Mouse (Mus musculus) embryonic stem cell, embryonic (primary cell): ENCODE results near the gene Lrrc7.
"Not testable (repeated sequence)": the region's sequence is repeated elsewhere in the genome, so short reads cannot be mapped to it uniquely, and the experiment has no call there.

ENCODE experiments used
- CTCF ChIA-PET, 4 experiments: fragments of 300-600 bp in 2 of 4; fragments of 350-600 bp in 2 of 4; sonication (Branson Sonifier 250); formaldehyde crosslinking; loops; one replicate each; lab custom pipeline; 2022; ENCODE audit warnings: inconsistent platforms in 2 of 4; lab: Charles Lee
- POLR2A ChIA-PET, 4 experiments: fragments of 300-600 bp in 2 of 4; fragments of 350-600 bp in 2 of 4; sonication (Branson Sonifier 250); formaldehyde crosslinking; loops; one replicate each; lab custom pipeline; 2022; ENCODE audit warnings: antibody characterized with exemption in 4 of 4, inconsistent platforms in 1 of 4; lab: Charles Lee

Lrrc7 gene

GRCm38 (mm10) chr3:158105260-158105659, 456.8 kb downstream of the Lrrc7 start:
- CTCF ChIA-PET = no interaction called here
- POLR2A ChIA-PET = interaction anchor here in 2 of 4 experiments (0.6 to 1.0 kb wide), 3 partner anchors 200 to 1402 kb away, joined by 3 read pairs; no protein-coding TSS in a partner anchor

GRCm38 (mm10) chr3:158103467-158103866, 458.6 kb downstream of the Lrrc7 start:
- CTCF ChIA-PET = no interaction called here
- POLR2A ChIA-PET = interaction anchor here in 1 of 4 experiments (1.1 to 1.2 kb wide), 2 partner anchors 9 to 23 kb away, joined by 3 to 4 read pairs; no protein-coding TSS in a partner anchor

- CTCF ChIA-PET = not testable (repeated sequence)
- POLR2A ChIA-PET = interaction anchor here in 1 of 4 experiments (0.6 to 1.3 kb wide), 6 partner anchors 26 to 541 kb away, joined by 3 to 5 read pairs (median 3); partner anchors contain the start of genes Cth, Lrrc40 and Srsf11
Observed at GRCm38 (mm10) chr3:158102530-158102929, 459.5 kb downstream of the Lrrc7 start.

- POLR2A ChIA-PET = interaction anchor here in 1 of 4 experiments (0.6 to 1.3 kb wide), 5 partner anchors 27 to 467 kb away, joined by 3 to 5 read pairs (median 3); partner anchors contain the start of genes Cth, Lrrc40 and Srsf11
- CTCF ChIA-PET = not testable (repeated sequence)
Observed at GRCm38 (mm10) chr3:158102043-158102442, 460.0 kb downstream of the Lrrc7 start.

- ChIA-PET CTCF (no interaction called here), POLR2A (interaction anchor here in 1 of 4 experiments (1.1 kb wide), 1 partner anchor 10 kb away, joined by 3 read pairs; no protein-coding TSS in a partner anchor)
Observed at GRCm38 (mm10) chr3:158093919-158094318, 468.1 kb downstream of the Lrrc7 start.

GRCm38 (mm10) chr3:158091601-158092000, 470.4 kb downstream of the Lrrc7 start:
- ChIA-PET CTCF (no interaction called here), POLR2A (no interaction called here)

- CTCF ChIA-PET = no interaction called here
- POLR2A ChIA-PET = no interaction called here
Observed at GRCm38 (mm10) chr3:158077828-158078227, 484.2 kb downstream of the Lrrc7 start.

GRCm38 (mm10) chr3:158077380-158077772, 484.6 kb downstream of the Lrrc7 start:
- POLR2A ChIA-PET = no interaction called here
- CTCF ChIA-PET = interaction anchor here in 1 of 4 experiments (1.5 kb wide), 1 partner anchor 202 kb away, joined by 6 read pairs; no protein-coding TSS in a partner anchor

GRCm38 (mm10) chr3:158076685-158077379, 485.2 kb downstream of the Lrrc7 start:
- ChIA-PET POLR2A (interaction anchor here in 1 of 4 experiments (0.7 to 0.9 kb wide), 2 partner anchors 201 to 225 kb away, joined by 3 read pairs; no protein-coding TSS in a partner anchor), CTCF (interaction anchor here in 3 of 4 experiments (0.6 to 1.5 kb wide), 4 partner anchors 84 to 509 kb away, joined by 3 to 6 read pairs (median 4); no protein-coding TSS in a partner anchor)

GRCm38 (mm10) chr3:158075004-158075403, 487.0 kb downstream of the Lrrc7 start:
- POLR2A ChIA-PET = no interaction called here

GRCm38 (mm10) chr3:158068613-158069263, 493.3 kb downstream of the Lrrc7 start:
- POLR2A ChIA-PET = interaction anchor here in 1 of 4 experiments (0.5 to 1.2 kb wide), 5 partner anchors 32 to 311 kb away, joined by 3 to 4 read pairs (median 3); partner anchors contain the start of genes Ankrd13c, Lrrc40 and Srsf11
- CTCF ChIA-PET = no interaction called here

More at GRCm38 (mm10) chr3:158075004-158075403, 487.0 kb downstream of the Lrrc7 start:
- CTCF ChIA-PET = interaction anchor here in 2 of 4 experiments (0.6 kb wide), 2 partner anchors 253 to 477 kb away, joined by 3 to 4 read pairs; no protein-coding TSS in a partner anchor

- ChIA-PET CTCF (no interaction called here), POLR2A (interaction anchor here in 1 of 4 experiments (0.7 kb wide), 1 partner anchor 29 kb away, joined by 3 read pairs; no protein-coding TSS in a partner anchor)
Observed at GRCm38 (mm10) chr3:158067916-158068315, 494.1 kb downstream of the Lrrc7 start.

GRCm38 (mm10) chr3:158065256-158065655, 496.8 kb downstream of the Lrrc7 start:
- CTCF ChIA-PET = no interaction called here

GRCm38 (mm10) chr3:158061811-158062523, 500.1 kb downstream of the Lrrc7 start:
- ChIA-PET POLR2A (interaction anchor here in 1 of 4 experiments (1.4 to 1.9 kb wide), 4 partner anchors 10 to 165 kb away, joined by 3 to 8 read pairs (median 4); partner anchors contain the start of genes Lrrc40 and Srsf11), CTCF (no interaction called here)

More at GRCm38 (mm10) chr3:158065256-158065655, 496.8 kb downstream of the Lrrc7 start:
- POLR2A ChIA-PET = interaction anchor here in 1 of 4 experiments (0.5 kb wide), 1 partner anchor 172 kb away, joined by 3 read pairs; no protein-coding TSS in a partner anchor

GRCm38 (mm10) chr3:158060621-158061291, 501.3 kb downstream of the Lrrc7 start:
- POLR2A ChIA-PET = interaction anchor here in 2 of 4 experiments (0.6 to 1.9 kb wide), 6 partner anchors 8 to 164 kb away, joined by 3 to 8 read pairs (median 3); partner anchors contain the start of genes Lrrc40 (in 1 of the 2) and Srsf11 (in 1 of the 2)

GRCm38 (mm10) chr3:158049508-158049907, 512.5 kb downstream of the Lrrc7 start:
- ChIA-PET POLR2A (interaction anchor here in 2 of 4 experiments (1.0 to 2.9 kb wide), 3 partner anchors 13 kb away, joined by 3 to 14 read pairs (median 12); partner anchors contain the start of genes Lrrc40 (in 2 of the 2) and Srsf11 (in 2 of the 2)), CTCF (no interaction called here)

More at GRCm38 (mm10) chr3:158060621-158061291, 501.3 kb downstream of the Lrrc7 start:
- CTCF ChIA-PET = no interaction called here

- ChIA-PET POLR2A (interaction anchor here in 2 of 4 experiments (1.2 to 1.4 kb wide), 2 partner anchors 13 to 94 kb away, joined by 3 to 5 read pairs; partner anchors contain the start of gene Ankrd13c (in 1 of the 2)), CTCF (interaction anchor here in 1 of 4 experiments (0.6 kb wide), 1 partner anchor 755 kb away, joined by 11 read pairs; no protein-coding TSS in a partner anchor)
Observed at GRCm38 (mm10) chr3:158040755-158041154, 521.3 kb downstream of the Lrrc7 start.
